Mouse (Mus musculus): Measurements from ENCODE around the gene Cacng8.

- TF ChIP-seq CTCF (IDR thresholded peaks at IDR 0.05; ENCODE audit: control insufficient read depth, insufficient read depth, low read length) = no peak
- TF ChIP-seq POLR2A (IDR thresholded peaks at IDR 0.05; ENCODE audit: borderline replicate concordance, control insufficient read depth, low read depth, low read length) = no peak
Measured at GRCm38 (mm10) chr7:3423430-3423829, 32.9 kb downstream of the Cacng8 start.

Data from bone marrow, adult 2 months (tissue).